Mouse (Mus musculus) liver, adult 2 months (tissue): Measurements from ENCODE around the gene Ptprm. TPM values are rescaled to one million over a fixed set of nuclear protein-coding genes. Genes with fewer than 3 reads are reported as not detected.

ENCODE experiments used
- DNase-seq: peaks from one replicate; pipeline ENCODE4 v3.0.0-alpha.2; 2011; ENCODE audit warnings: low read depth, low spot score; ENCODE audit errors: extremely low read depth
- H3K27ac ChIP-seq: fragments of 200-500 bp; replicated peaks from 2 replicates; pipeline ENCODE4 v1.5.1; 2012; ENCODE audit warnings: low read depth, mild to moderate bottlenecking, control low read depth, inconsistent platforms, low read length; ENCODE audit not compliant: insufficient read depth
- H3K27me3 ChIP-seq: fragments of 200-500 bp; 2 replicates; pipeline ENCODE4 v1.6.1; 2012; ENCODE audit warnings: mild to moderate bottlenecking, moderate library complexity, low read length, inconsistent platforms; ENCODE audit not compliant: control insufficient read depth, insufficient read depth
- H3K36me3 ChIP-seq: fragments of 200-500 bp; 2 replicates; pipeline ENCODE4 v1.6.1; 2012; ENCODE audit warnings: low read length, inconsistent platforms; ENCODE audit not compliant: control insufficient read depth, insufficient read depth
- H3K4me1 ChIP-seq: fragments of 200-500 bp; 2 replicates; pipeline ENCODE4 v1.6.1; 2011; ENCODE audit warnings: low read length; ENCODE audit not compliant: control insufficient read depth, insufficient read depth
- H3K4me3 ChIP-seq: fragments of 200-500 bp; 2 replicates; pipeline ENCODE4 v1.5.1; 2011; ENCODE audit warnings: low read depth, mild to moderate bottlenecking, control low read depth, low read length, moderate library complexity; ENCODE audit not compliant: insufficient read depth
- H3K79me2 ChIP-seq: fragments of 200-500 bp; 2 replicates; pipeline ENCODE4 v1.6.1; 2012; ENCODE audit warnings: inconsistent platforms, mild to moderate bottlenecking, low read length, moderate library complexity; ENCODE audit not compliant: control insufficient read depth, insufficient read depth
- H3K9ac ChIP-seq: fragments of 200-500 bp; 2 replicates; pipeline ENCODE4 v1.6.1; 2012; ENCODE audit warnings: low read depth, mild to moderate bottlenecking, control low read depth, inconsistent platforms, low read length
- CTCF ChIP-seq: fragments of 200-500 bp; IDR thresholded peaks from 2 replicates; pipeline ENCODE4 v1.5.1; 2011; ENCODE audit warnings: low read depth, low read length, control low read depth
- POLR2A ChIP-seq: fragments of 200-500 bp; IDR thresholded peaks from 2 replicates; pipeline ENCODE4 v1.6.1; 2011; ENCODE audit warnings: low read length, control low read depth; ENCODE audit not compliant: insufficient read depth; ENCODE audit errors: extremely low read depth
- WGBS: fragments of 180-500 bp; shearing (Covaris S2); methylation state at CpG from one replicate; pipeline ENCODE4 v1.1.7; 2018; 5-methylcytosine and 5-hydroxymethylcytosine counted together
- polyA plus RNA-seq: library from polyadenylated mRNA; depleted of rRNA; stranded (reverse); fragments of >200 nt; gene quantifications from 2 replicates; pipeline ENCODE4 v1.2.3, GENCODE M21; 2012
- total RNA-seq: library from RNA; depleted of rRNA; stranded (reverse); fragments of >200 nt; gene quantifications from 2 replicates; pipeline ENCODE4 v1.2.3, GENCODE M21; 2014

Gene Ptprm
- total and polyA plus RNA-seq, 2 experiments: 0.78 to 3.3 TPM

GRCm38 (mm10) chr17:67257780-67258179 is 96.5 kb downstream of the Ptprm start:
- WGBS: 40% methylated on average over 5 of the region's 5 CpGs
- no peak for DNase-seq
- no peak for TF ChIP-seq POLR2A

GRCm38 (mm10) chr17:67256171-67256570 is 98.1 kb downstream of the Ptprm start:
- Histone ChIP-seq H3K36me3 (no peaks in the 10 kb centered on the region), H3K4me1 (no peaks in the 10 kb centered on the region), H3K79me2 (no peaks in the 10 kb centered on the region; the same call in 1 of the 2 replicates), H3K4me3 (no peak overlapping the region), H3K27me3 (no peaks in the 10 kb centered on the region), H3K27ac (no peak overlapping the region), H3K9ac (no peak overlapping the region)
- 67% methylated on average over 6 of the region's 6 CpGs for WGBS
- DNase-seq: no peak
- TF ChIP-seq CTCF: no peak
- TF ChIP-seq POLR2A: no peak

More at GRCm38 (mm10) chr17:67257780-67258179, 96.5 kb downstream of the Ptprm start:
- H3K27ac ChIP-seq: no peak overlapping the region
- no peak overlapping the region for H3K4me3 ChIP-seq
- no peaks in the 10 kb centered on the region for H3K79me2 ChIP-seq
- H3K27me3 ChIP-seq: no peaks in the 10 kb centered on the region
- no peak overlapping the region for H3K9ac ChIP-seq
- no peaks in the 10 kb centered on the region for H3K4me1 ChIP-seq
- no peaks in the 10 kb centered on the region for H3K36me3 ChIP-seq

GRCm38 (mm10) chr17:67253445-67253844 is 100.8 kb downstream of the Ptprm start:
- H3K9ac ChIP-seq: no peak overlapping the region
- H3K4me3 ChIP-seq: no peak overlapping the region
- WGBS: 53% methylated on average over 4 of the region's 4 CpGs
- DNase-seq: no peak
- no peak overlapping the region for H3K27ac ChIP-seq
- no peaks in the 10 kb centered on the region; the same call in 1 of the 2 replicates for H3K79me2 ChIP-seq
- H3K27me3 ChIP-seq: no peaks in the 10 kb centered on the region
- no peaks in the 10 kb centered on the region for H3K4me1 ChIP-seq
- no peaks in the 10 kb centered on the region for H3K36me3 ChIP-seq
- no peak for TF ChIP-seq POLR2A
- no peak for TF ChIP-seq CTCF

GRCm38 (mm10) chr17:67252992-67253391 is 101.3 kb downstream of the Ptprm start:
- H3K27me3 ChIP-seq: no peaks in the 10 kb centered on the region

GRCm38 (mm10) chr17:67245273-67245875 is 108.9 kb downstream of the Ptprm start:
- Histone ChIP-seq H3K79me2 (no peaks in the 10 kb centered on the region), H3K9ac (no peak overlapping the region), H3K36me3 (no peaks in the 10 kb centered on the region), H3K4me1 (no peaks in the 10 kb centered on the region), H3K27ac (no peak overlapping the region), H3K4me3 (no peak overlapping the region), H3K27me3 (no peaks in the 10 kb centered on the region)
- no peak for TF ChIP-seq CTCF
- TF ChIP-seq POLR2A: no peak
- no peak for DNase-seq
- 76% methylated on average over 4 of the region's 4 CpGs for WGBS

More at GRCm38 (mm10) chr17:67252992-67253391, 101.3 kb downstream of the Ptprm start:
- H3K36me3 ChIP-seq: no peaks in the 10 kb centered on the region
- TF ChIP-seq POLR2A (no peak), CTCF (no peak)
- no peaks in the 10 kb centered on the region for H3K4me1 ChIP-seq
- H3K27ac ChIP-seq: no peak overlapping the region
- WGBS: 57% methylated on average over 6 of the region's 6 CpGs
- DNase-seq: no peak
- H3K9ac ChIP-seq: no peak overlapping the region
- H3K79me2 ChIP-seq: no peaks in the 10 kb centered on the region; the same call in 1 of the 2 replicates
- H3K4me3 ChIP-seq: no peak overlapping the region

GRCm38 (mm10) chr17:67242774-67243495 is 111.3 kb downstream of the Ptprm start:
- WGBS: 83% methylated on average over 12 of the region's 12 CpGs
- Histone ChIP-seq H3K27ac (no peak overlapping the region), H3K36me3 (no peaks in the 10 kb centered on the region), H3K4me1 (no peaks in the 10 kb centered on the region), H3K9ac (no peak overlapping the region), H3K4me3 (no peak overlapping the region), H3K27me3 (no peaks in the 10 kb centered on the region), H3K79me2 (no peaks in the 10 kb centered on the region)
- DNase-seq: no peak
- TF ChIP-seq CTCF (no peak), POLR2A (no peak)
